Mouse (Mus musculus) megakaryocyte, embryonic 14.5 days (primary cell): ENCODE measurements around the gene Eps8. TPM values are rescaled to one million over a fixed set of nuclear protein-coding genes. Genes with fewer than 3 reads are reported as not detected.
A peak's percentile ranks its signal among the peaks of the same experiment; 100 is the strongest.
"Not testable (repeated sequence)": the region's sequence is repeated elsewhere in the genome, so short reads cannot be mapped to it uniquely, and the experiment has no call there.

ENCODE experiments used
- H3K27me3 ChIP-seq: replicated peaks from 2 replicates; pipeline ENCODE3; 2012; ENCODE audit warnings: inconsistent platforms
- H3K36me3 ChIP-seq: replicated peaks from 2 replicates; pipeline ENCODE3; 2012; ENCODE audit warnings: low read length, inconsistent platforms, mixed read lengths
- H3K4me1 ChIP-seq: 2 replicates; pipeline ENCODE4 v1.6.1; 2012; ENCODE audit warnings: inconsistent platforms
- H3K4me3 ChIP-seq: replicated peaks from 2 replicates; pipeline ENCODE3; 2012; ENCODE audit warnings: moderate library complexity, mild to moderate bottlenecking, inconsistent platforms
- H3K9me3 ChIP-seq: 2 replicates; pipeline ENCODE4 v1.6.1; 2012; ENCODE audit warnings: inconsistent platforms
- FLI1 ChIP-seq: IDR thresholded peaks from 2 replicates; pipeline ENCODE4 v1.6.1; 2012; ENCODE audit warnings: low read length, inconsistent platforms, mixed read lengths
- GATA1 ChIP-seq: IDR thresholded peaks from 3 replicates; pipeline ENCODE4 v1.6.1; 2012; ENCODE audit warnings: mixed read lengths, low read length, inconsistent platforms, borderline replicate concordance
- polyA plus RNA-seq: library from polyadenylated mRNA; stranded (reverse); fragments of >175 nt; gene quantifications from 2 replicates; pipeline ENCODE4 v1.2.3, GENCODE M21; 2012; ENCODE audit warnings: low replicate concordance; ENCODE audit not compliant: insufficient read depth

The Eps8 gene
- polyA plus RNA-seq, 1 experiment = 0.47 TPM

DNA sequence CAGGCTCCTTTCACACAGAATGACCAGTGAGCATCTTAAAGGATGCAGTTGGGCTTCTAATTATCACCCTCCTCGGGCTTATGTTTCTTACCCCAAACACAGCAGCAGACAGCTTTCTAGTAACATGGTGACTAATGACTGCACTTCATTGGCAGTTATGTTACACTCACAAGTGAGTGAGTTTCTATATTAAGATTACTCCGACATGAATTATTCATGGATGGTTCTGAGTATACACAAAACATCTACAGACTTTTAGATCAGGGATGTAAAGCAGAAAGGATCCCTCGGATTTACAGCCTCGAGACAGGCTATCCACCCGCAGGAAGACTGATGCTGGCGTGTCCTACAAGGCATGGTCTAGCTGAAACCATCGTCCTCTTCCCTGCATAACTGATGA lies 171.8 kb downstream of the Eps8 start:
- Histone ChIP-seq H3K36me3 (no peaks in the 10 kb centered on the region), H3K9me3 (peaks cover 16% of the 10 kb centered on the region; the same call in 1 of the 2 replicates), H3K4me3 (no peak overlapping the region), H3K4me1 (no peaks in the 10 kb centered on the region), H3K27me3 (no peaks in the 10 kb centered on the region)
- TF ChIP-seq GATA1 (no peak), FLI1 (no peak)

DNA sequence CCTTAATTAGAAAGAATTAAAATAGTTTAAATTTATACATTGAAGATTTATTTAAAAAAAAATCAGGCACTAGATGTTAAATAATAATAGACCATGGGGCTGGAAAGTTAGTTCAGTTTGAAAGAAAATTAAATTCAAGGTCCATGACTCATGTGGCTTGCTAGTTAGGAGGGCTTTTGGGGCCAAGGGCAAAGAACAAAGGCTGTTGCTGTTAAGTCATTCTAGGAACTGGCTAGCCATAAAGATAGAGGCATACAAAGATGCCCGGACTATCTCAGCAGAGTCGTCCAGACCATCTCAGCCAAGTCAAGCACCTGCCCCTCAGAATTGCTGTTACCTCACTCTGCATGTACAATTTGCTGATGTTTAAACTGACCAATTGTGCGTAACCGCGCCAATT lies 179.0 kb downstream of the Eps8 start:
- H3K4me3 ChIP-seq, H3K27me3 ChIP-seq, H3K36me3 ChIP-seq, H3K4me1 ChIP-seq: not testable (repeated sequence)
- H3K9me3 ChIP-seq = peaks cover 29% of the 10 kb centered on the region

DNA sequence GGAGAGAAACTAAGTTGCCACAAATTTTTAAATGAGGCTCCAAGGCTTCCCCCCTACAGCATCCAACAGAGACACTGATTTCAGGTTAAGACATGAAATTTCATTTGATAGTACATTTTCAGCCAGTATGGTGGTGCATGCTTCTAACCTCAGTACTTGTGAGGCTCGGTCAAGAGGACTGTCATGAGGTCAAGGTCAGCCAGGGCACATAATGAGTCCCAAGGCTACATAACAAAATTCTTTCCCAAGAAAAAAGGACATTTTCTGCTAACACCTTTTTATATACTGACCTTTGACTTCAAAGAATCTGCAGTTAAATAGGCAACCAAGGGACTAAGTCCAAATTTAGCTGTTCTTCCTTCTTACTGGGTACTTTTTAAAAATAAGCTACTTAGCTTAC lies 181.2 kb downstream of the Eps8 start:
- H3K27me3 ChIP-seq = no peaks in the 10 kb centered on the region
- H3K36me3 ChIP-seq = no peaks in the 10 kb centered on the region
- no peak overlapping the region for H3K4me3 ChIP-seq
- peaks cover 31% of the 10 kb centered on the region for H3K9me3 ChIP-seq
- TF ChIP-seq FLI1 (no peak), GATA1 (no peak)
- no peaks in the 10 kb centered on the region for H3K4me1 ChIP-seq

DNA sequence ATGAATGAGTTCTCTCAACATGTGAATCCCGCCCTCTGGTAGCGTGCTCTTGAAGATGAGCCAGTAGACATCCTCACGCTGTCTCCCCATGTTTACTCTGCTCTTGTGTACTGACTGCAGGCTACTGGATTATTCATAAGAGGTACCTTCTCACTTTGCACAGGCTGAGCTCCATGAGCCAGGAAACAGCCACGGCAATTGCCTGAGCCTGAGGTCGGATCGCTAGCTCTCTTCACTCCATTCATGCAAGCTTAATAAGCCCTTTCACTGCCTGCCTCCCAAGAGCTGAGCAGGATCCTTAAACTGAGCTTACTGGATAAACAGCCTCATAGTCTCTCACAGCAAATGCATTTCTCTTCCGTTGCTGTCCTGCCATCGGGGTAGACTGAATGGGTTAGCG lies 182.5 kb downstream of the Eps8 start:
- Histone ChIP-seq H3K4me3 (no peak overlapping the region), H3K27me3 (no peaks in the 10 kb centered on the region), H3K9me3 (peaks cover 31% of the 10 kb centered on the region), H3K4me1 (no peaks in the 10 kb centered on the region), H3K36me3 (no peaks in the 10 kb centered on the region)
- TF ChIP-seq FLI1 = no peak
- TF ChIP-seq GATA1 = no peak

DNA sequence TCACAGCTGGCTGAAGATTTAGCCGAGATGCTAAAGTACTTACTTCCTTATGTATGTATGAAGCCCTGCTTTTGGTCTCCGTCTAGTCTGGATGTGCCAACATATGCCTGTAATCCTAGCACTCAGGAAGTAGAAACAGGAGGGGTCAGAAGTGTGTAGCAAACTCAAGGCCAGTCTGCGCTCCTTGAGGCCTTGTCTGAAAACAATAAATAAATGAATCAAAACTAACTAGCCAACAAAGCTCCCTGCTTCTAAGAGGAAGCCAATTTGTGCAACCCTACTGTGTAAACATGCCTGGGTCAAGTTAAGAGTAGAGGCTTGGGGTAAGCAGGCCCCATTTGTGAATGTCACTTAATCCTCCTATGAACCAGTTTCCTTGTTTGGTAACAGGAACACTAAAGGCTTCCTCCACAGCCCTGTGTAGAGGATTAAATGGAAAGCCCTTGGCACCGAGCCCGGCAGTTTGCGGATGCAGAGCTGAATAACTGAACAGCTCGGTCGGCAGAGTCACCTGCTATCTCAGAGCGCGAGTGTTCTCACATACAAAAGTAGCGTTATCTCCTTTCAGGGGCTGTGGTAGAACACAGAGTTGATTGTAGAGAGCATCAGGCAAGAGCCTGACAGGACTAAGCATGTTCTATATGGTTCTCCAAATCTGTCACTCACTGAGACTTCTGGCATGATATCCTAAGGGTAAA lies 183.6 kb downstream of the Eps8 start:
- Histone ChIP-seq H3K36me3 (no peaks in the 10 kb centered on the region), H3K9me3 (peaks cover 22% of the 10 kb centered on the region), H3K27me3 (no peaks in the 10 kb centered on the region), H3K4me1 (no peaks in the 10 kb centered on the region), H3K4me3 (no peak overlapping the region)
- TF ChIP-seq GATA1 = no peak
- no peak for TF ChIP-seq FLI1

DNA sequence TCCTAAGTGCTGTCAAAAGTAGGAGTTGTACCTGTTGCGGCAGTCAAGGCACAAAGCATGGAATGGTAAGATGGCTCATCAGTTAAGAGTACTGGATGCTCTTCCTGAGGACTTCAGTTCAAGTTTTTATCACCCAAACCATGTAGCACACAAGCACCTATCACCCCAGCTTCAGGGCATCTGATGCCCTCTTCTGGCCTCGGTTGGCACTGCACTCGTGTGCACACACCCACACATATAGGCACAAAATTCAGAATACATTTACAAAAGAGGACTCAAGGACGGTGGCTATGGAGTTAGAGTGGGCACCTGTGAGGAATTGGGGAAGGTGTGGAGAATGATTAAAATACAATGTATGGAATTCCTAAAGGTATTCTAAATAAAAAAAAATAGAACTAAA lies 185.1 kb downstream of the Eps8 start:
- H3K27me3 ChIP-seq = no peaks in the 10 kb centered on the region
- no peaks in the 10 kb centered on the region for H3K36me3 ChIP-seq
- H3K4me1 ChIP-seq = no peaks in the 10 kb centered on the region
- H3K9me3 ChIP-seq = peaks cover 13% of the 10 kb centered on the region; the same call in 1 of the 2 replicates
- no peak overlapping the region for H3K4me3 ChIP-seq
- TF ChIP-seq GATA1 (no peak), FLI1 (no peak)

DNA sequence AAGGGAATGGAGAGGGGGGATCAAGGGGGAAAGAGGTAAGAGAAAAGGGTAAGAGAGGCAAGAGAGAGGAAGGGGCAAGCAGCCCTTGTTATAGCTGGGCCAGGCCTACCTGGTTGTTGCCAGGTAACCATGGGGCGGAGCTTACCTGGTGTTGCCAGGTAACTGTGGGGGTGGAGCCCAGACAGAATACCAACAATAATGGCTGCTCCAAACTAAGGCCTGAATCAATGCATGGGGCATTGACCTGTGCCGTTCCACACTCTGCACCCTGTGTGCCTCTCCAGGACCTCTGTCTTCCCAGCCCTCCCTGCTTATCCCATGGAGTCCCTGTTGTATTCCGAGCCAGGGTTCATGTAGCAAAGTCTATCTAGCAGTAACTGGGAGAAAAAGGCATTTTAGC lies 187.0 kb downstream of the Eps8 start:
- H3K4me1 ChIP-seq = no peaks in the 10 kb centered on the region
- TF ChIP-seq GATA1 = no peak
- no peak for TF ChIP-seq FLI1
- no peaks in the 10 kb centered on the region for H3K36me3 ChIP-seq
- H3K27me3 ChIP-seq = no peaks in the 10 kb centered on the region
- peaks cover 10% of the 10 kb centered on the region; the same call in 1 of the 2 replicates for H3K9me3 ChIP-seq
- H3K4me3 ChIP-seq = no peak overlapping the region

DNA sequence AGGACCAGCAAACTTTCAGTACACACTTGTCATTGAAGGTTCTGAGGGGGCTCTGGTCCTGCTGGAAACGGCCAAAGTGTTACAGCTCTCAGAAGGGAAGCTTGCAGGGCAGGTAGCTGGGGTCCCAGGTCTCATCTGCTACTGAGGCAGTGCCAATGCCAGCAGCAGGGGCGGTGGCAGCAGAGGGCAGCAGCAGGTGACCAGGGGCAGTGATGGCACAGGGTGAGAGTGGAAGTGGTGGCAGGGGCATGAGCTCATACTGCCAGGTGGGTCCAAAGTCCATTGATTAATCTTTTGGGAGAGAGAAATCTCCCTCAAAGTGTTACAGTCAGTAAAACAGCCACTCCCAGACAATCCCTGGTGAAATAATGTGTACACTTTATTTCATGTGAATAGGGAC lies 188.4 kb downstream of the Eps8 start:
- H3K4me1 ChIP-seq = no peaks in the 10 kb centered on the region
- TF ChIP-seq FLI1 = no peak
- TF ChIP-seq GATA1 = no peak
- no peaks in the 10 kb centered on the region for H3K27me3 ChIP-seq
- H3K4me3 ChIP-seq = peak overlapping the region; percentile 25
- H3K36me3 ChIP-seq = no peaks in the 10 kb centered on the region
- peaks cover 6% of the 10 kb centered on the region; the same call in 1 of the 2 replicates for H3K9me3 ChIP-seq

DNA sequence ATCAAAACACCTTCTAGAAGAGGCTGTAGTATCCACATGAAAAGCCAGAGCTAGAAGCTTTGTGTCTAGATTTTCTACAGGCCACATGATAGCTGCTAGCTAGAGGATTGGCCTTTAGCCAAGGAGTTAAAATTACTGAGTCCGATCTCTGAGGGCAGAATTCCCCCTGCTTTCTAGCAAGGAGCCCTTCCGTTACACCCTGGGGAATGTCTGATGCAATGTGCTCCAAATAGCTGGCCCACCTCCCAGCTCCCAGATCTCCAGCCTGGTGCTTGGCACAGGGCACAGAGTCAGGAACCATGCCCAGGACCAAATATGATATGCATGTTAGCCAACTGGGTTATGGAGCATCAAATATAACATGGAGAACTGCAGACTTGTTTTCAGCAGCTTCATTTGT lies 189.4 kb downstream of the Eps8 start:
- TF ChIP-seq GATA1 (no peak), FLI1 (no peak)
- Histone ChIP-seq H3K36me3 (no peaks in the 10 kb centered on the region), H3K4me1 (no peaks in the 10 kb centered on the region), H3K27me3 (no peaks in the 10 kb centered on the region), H3K4me3 (no peak overlapping the region), H3K9me3 (peaks cover 6% of the 10 kb centered on the region; the same call in 1 of the 2 replicates)

DNA sequence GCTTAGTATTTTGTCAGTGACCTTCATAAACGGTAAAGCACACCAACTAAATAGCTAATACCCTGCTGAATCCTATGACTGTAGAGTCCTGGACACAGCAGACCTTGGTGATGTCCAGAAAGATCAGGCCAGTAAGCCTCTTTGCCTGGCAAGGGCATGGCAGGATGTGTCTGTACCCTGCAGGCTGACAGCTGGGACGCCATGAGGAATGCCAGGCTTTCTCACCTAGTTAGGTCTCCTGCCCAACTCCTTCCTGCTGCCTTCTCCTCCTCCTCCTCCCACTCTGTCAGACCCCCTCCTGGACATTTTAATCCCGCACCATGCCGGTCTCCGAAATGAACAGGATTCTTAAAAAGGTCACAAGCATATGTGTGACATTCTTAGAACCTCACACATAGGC lies 190.9 kb downstream of the Eps8 start:
- H3K27me3 ChIP-seq = no peaks in the 10 kb centered on the region
- no peaks in the 10 kb centered on the region for H3K9me3 ChIP-seq
- no peaks in the 10 kb centered on the region for H3K4me1 ChIP-seq
- H3K4me3 ChIP-seq = peak overlapping the region; percentile 9
- H3K36me3 ChIP-seq = no peaks in the 10 kb centered on the region
- no peak for TF ChIP-seq GATA1
- TF ChIP-seq FLI1 = no peak

DNA sequence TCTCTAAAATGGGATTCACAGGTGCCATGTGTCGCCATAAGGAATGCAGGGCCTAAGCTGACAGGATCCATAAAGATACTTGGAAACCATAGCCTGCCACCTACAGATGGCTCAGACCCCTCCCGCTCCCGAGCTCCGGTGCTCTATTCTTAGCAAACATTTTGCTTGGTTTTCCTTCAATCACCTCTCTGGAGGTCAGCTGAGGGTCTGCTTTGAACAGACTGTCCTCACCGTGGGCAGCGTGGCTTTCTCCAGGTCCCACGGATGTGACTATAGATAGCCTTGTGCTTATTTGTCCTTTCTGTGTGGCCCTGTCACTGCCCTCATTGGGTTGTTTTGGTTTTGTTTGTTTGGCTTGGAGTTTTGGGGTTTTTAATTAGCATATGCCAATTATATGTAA lies 196.5 kb downstream of the Eps8 start:
- no peak overlapping the region for H3K4me3 ChIP-seq
- H3K27me3 ChIP-seq = peaks cover 4% of the 10 kb centered on the region
- TF ChIP-seq GATA1 = no peak
- TF ChIP-seq FLI1 = no peak

More for the DNA sequence above, 196.5 kb downstream of the Eps8 start:
- Histone ChIP-seq H3K9me3 (no peaks in the 10 kb centered on the region), H3K4me1 (peaks cover 3% of the 10 kb centered on the region; the same call in 1 of the 2 replicates), H3K36me3 (no peaks in the 10 kb centered on the region)
